Mouse (Mus musculus): ENCODE results near the gene Jade3. TPM values are rescaled to one million over a fixed set of nuclear protein-coding genes. Genes with fewer than 3 reads are reported as not detected.

Gene Jade3
- polyA plus RNA-seq (2012; rRNA removed; ENCODE audit: low replicate concordance) = 0.70 and 0.91 TPM in 2 replicates

DNA sequence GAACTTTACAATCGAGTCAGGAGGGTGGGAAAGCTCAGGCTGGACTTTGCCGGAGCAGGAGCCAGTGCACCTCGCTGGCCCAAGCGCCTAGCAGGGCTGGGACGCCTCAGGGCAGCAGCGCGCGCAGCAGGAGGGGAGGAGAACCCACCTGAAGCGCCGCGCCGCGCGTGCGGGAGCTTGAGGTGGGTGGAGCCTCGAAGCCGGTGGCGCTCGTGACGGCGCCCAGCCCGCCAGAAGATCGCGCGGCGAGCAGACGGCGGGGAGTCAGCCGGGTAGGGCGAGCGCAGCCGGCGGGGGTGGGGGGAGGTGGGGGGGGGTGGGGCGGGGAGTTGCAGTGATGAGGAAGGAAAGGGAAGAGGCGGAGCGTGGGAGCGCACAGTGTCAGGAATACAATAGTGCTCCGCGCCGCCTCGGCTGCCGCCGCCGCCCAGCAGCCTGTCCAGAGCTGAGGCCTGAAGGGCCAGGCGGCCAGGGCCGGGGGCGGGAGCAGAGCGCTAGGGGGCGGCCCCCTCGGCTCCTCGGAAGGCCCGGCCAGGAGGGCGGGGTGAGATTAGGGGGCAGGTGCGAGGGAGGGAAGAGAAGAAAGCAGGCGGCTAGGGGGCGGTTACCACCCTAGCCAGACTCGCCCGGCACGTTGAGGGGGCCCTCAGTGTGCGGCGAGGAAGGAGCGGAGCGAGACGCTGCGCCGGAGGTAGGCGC, at the start of gene Jade3:
Jade3 (plus strand) TSS at position 549 of the 699 bp plus-strand sequence.

DNA sequence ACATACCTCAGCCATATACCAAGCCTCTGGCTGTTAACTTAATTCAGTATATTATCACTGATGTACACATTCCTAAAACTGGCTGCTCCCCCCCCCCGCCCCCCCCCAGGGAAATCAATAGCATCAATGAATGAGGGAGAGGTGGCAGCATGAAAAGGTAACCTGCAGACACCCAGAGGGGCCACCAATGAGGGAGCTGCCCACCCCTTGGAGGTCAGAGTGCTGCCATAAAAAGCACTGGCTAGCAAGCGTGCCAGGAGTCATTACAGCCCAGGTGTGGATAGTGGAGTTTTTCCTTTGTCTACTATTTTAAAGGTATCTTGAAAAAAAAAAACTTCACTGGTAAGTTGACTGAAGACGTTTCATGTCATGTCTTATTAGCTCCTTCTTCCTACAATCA, 124.0 kb downstream of the Jade3 start, which contains the start of gene Rgn:
Rgn (plus strand) TSS at position 256 of the 400 bp plus-strand sequence.

Other genes with a start within 250 kb of the Jade3 start
- gene Slc9a7, start 133.9 kb upstream of the Jade3 start, polyA plus RNA-seq (2012; rRNA removed; ENCODE audit: low replicate concordance) = 0.44 and 1.8 TPM in 2 replicates
- gene Rp2, start 61.2 kb upstream of the Jade3 start, polyA plus RNA-seq (2012; rRNA removed; ENCODE audit: low replicate concordance) = 5.9 and 8.0 TPM in 2 replicates
- not detected in 2 replicates for gene Rgn, start 124.1 kb downstream of the Jade3 start, polyA plus RNA-seq (2012; rRNA removed; ENCODE audit: low replicate concordance)
- gene Rbm10, start 191.8 kb downstream of the Jade3 start, polyA plus RNA-seq (2012; rRNA removed; ENCODE audit: low replicate concordance) = 28.2 and 69.6 TPM in 2 replicates
- 156 and 174 TPM in 2 replicates for gene Ndufb11, start 191.9 kb downstream of the Jade3 start, polyA plus RNA-seq (2012; rRNA removed; ENCODE audit: low replicate concordance)
- gene Uba1, start 232.6 kb downstream of the Jade3 start, polyA plus RNA-seq (2012; rRNA removed; ENCODE audit: low replicate concordance) = 271 and 335 TPM in 2 replicates

Measured in subcutaneous adipose tissue, adult 2 months (tissue).